Mouse (Mus musculus): ENCODE results near the gene Dcbld2.
"Not testable (repeated sequence)": the region's sequence is repeated elsewhere in the genome, so short reads cannot be mapped to it uniquely, and the experiment has no call there.

The Dcbld2 gene

GRCm38 (mm10) chr16:58450648-58451047 lies 42.4 kb downstream of the Dcbld2 start:
- no peak for DNase-seq (ENCODE audit: low read depth)

GRCm38 (mm10) chr16:58451647-58452046 lies 43.4 kb downstream of the Dcbld2 start:
- no peak for DNase-seq (ENCODE audit: low read depth)

GRCm38 (mm10) chr16:58453138-58453537 lies 44.9 kb downstream of the Dcbld2 start:
- DNase-seq (ENCODE audit: low read depth), result no peak

GRCm38 (mm10) chr16:58453820-58454219 lies 45.6 kb downstream of the Dcbld2 start:
- no peak for DNase-seq (ENCODE audit: low read depth)

DNA sequence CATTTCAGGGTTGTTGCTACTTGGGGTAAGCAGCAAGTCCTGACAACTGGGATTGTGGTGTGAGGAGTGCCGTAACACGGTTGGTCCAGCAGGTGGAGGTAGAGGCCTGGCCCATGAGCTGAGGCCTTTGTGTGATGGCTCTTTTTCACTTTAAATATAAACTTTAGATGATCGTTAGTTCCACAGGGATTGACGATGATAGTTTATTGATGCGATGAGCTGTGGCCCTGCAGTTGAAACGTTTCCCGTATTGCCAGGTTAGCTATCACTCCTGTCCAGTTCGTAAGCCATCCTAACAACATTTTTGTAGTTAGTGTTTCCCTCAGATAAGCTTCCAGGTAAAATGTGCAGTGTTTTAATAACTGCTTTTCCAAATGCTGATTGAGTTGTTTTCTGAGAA lies 46.4 kb downstream of the Dcbld2 start:
- peak; percentile 73 for DNase-seq (ENCODE audit: low read depth)

DNA sequence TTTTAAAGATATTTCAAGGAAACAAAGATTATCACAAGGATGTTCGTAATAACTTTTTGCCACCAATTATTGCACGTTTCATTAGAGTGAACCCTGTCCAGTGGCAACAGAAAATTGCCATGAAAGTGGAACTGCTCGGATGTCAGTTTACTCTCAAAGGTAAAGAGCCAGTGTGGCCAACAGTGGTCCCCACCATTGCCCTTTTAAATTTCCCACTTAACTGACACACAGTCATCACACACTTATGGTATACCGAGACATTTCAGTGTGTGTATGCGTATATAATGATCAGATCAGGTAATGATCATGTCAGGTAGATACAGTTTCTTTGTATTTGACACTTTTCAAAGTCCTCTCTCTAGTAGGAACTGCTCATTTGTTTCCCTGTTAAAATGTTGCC lies 46.9 kb downstream of the Dcbld2 start:
- DNase-seq (ENCODE audit: low read depth), result no peak

DNA sequence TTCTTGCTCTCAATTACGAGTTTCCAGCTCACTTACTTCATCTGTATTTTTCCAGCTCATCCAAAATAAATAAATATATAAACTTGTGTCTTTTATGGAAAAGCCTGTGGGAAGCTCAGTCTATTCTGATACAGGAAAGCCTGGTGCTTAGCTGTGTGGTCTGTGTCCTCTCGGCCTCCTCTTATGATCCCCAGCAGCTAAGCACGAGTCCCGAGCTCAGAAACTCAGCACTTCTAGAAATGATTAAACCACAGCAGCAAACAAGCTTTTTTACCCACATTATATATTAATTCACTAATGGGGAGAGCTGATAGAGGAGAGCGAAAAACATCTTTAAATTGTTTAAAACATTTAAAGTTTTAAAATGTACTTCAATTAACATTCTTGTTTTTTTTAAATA lies 48.2 kb downstream of the Dcbld2 start:
- DNase-seq (ENCODE audit: low read depth), result no peak

GRCm38 (mm10) chr16:58456991-58457390 lies 48.7 kb downstream of the Dcbld2 start:
- DNase-seq (ENCODE audit: low read depth), result no peak

GRCm38 (mm10) chr16:58459966-58460365 lies 51.7 kb downstream of the Dcbld2 start:
- not testable (repeated sequence) for DNase-seq (ENCODE audit: low read depth)

- no peak for DNase-seq (ENCODE audit: low read depth)
These were observed 52.1 kb downstream of the Dcbld2 start for GRCm38 (mm10) chr16:58460386-58460785.

- DNase-seq (ENCODE audit: low read depth), result peak; percentile 52
These were observed 53.7 kb downstream of the Dcbld2 start for GRCm38 (mm10) chr16:58461856-58462518.

DNA sequence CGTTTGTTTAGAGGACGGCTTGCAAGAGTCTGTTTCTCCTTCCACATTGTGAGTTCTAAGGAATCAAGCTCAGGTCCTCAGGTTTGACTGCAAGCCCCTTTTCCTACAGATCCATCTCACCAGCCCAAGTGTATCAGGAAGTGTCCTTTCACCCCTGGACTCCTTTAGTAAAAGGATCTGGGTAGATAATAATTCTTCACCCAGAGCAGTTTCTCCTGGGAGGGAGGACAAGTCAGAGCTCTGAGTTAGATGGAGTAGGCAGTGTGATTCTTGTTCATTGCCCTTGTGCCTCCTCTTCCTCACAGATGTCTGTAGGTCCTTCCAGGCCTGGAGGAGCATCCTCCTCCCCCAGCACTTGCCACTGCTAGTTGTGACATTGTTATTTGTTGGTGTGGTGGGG lies 54.3 kb downstream of the Dcbld2 start:
- DNase-seq (ENCODE audit: low read depth), result no peak

GRCm38 (mm10) chr16:58464051-58464450 lies 55.8 kb downstream of the Dcbld2 start:
- no peak for DNase-seq (ENCODE audit: low read depth)

GRCm38 (mm10) chr16:58465412-58465811 lies 57.2 kb downstream of the Dcbld2 start:
- DNase-seq (ENCODE audit: low read depth), result no peak

DNA sequence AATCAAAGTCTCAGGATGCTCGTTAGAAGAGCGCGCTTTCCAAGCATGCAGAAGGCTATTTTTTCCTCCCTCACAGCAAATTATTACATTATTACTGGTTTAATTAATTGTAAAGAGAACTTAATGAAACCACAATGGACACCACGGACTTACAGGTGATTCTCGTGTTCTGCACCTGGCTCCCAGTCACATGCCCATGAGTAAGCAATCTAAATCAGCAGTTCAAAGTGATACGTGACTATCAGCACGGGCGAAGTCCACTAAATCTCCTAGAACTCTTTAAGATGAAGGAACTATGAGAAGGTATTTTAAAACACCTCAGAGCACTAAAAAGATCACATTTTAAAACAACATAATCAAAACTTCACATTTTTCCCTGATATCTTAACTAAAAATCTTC lies 61.8 kb downstream of the Dcbld2 start:
- no peak for DNase-seq (ENCODE audit: low read depth)

GRCm38 (mm10) chr16:58470841-58471240 lies 62.6 kb downstream of the Dcbld2 start:
- DNase-seq (ENCODE audit: low read depth), result no peak

- DNase-seq (ENCODE audit: low read depth), result no peak
These were observed 66.6 kb downstream of the Dcbld2 start for GRCm38 (mm10) chr16:58474875-58475274.

DNA sequence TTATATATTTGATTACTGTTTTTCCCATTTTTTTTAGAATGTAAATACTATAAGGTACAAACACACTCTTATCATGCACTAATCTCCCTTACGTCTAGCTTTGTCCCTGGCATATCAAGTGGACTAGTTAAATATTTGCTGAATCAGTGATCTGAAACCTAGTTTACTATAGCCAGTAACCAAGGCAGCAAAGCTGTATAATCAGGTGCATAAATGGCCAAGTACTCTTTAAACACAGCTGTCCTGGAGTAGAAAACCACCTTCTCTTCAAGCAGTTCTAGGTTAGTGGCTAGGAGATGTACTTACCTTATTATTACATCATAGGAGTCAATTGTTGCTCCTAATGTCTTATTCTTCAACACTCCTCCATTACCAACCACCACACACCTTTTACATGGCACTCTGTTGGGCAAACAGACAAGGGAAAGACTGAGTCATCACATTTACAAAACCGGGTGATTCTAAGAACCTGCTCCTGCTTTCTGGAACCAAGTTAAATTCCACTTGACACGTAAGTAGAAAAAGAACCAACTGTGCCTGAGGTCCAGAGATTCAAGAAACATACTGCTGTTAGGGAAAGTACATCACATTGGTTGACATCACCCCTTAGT lies 67.4 kb downstream of the Dcbld2 start:
- no peak for DNase-seq (ENCODE audit: low read depth)

DNA sequence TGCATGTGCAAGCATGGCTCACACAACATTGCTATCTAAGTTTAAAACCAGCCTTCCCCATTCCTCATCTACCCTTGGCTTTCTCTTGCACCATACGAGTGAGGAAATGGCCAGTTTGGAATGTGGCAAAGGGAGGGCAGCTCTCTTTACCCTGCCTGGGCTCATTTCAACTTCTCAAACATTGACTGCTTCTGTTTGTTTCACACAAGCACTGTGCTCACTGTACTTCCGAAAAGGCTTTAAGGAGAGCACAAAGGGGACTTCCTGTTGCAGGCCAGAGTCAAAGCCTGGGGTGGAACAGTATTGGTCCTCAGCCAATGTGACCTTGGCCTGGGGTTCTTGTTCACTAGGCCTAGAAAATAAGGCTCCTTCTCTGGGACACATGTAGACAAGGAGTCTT lies 68.1 kb downstream of the Dcbld2 start:
- no peak for DNase-seq (ENCODE audit: low read depth)

DNA sequence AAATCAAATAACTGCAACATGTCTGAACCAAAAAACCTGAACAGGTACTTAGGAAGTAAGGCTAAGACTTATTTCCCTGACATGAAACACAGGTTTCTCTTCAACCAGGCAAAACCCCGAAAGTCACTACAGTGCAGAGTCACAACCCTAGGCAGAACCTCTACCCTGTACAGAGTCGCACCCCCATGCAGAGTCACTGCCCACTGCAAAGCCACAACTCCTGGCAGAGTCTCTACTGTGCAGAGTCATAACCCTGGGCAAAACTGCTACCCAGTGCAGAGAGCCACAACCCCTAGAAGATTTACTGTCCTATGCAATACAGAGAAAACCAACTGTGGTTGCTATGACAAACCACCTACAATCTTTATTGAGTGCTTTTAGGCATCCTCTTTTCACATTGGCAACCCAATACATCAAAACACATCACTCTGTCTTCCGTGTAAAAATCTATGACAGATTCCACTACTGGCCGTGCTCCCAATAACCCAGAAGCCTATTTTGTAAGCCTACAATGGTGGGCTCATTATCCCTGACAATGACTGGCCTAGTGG lies 71.7 kb downstream of the Dcbld2 start:
- no peak for DNase-seq (ENCODE audit: low read depth)

GRCm38 (mm10) chr16:58481219-58481905 lies 73.1 kb downstream of the Dcbld2 start:
- DNase-seq (ENCODE audit: low read depth), result no peak

GRCm38 (mm10) chr16:58481906-58482270 lies 73.6 kb downstream of the Dcbld2 start:
- DNase-seq (ENCODE audit: low read depth), result no peak

DNA sequence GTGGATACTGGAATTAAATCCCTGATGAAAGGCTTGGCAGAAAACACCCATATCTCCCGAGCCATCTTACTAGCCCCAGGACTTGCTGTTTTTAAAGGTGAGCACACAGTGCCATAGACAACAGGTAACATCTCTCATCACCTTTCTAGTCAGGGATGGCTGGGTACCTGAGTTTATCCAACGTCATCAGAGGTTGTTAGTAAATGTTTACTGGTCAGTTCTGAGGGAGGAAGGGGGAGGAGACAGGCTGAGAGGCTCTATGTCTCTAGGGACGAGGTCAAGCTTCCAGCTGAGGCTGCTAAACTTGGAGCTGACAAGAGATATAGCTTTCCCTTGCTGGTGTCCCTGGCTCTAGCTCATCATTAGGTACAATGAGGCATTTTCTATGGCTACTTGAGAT lies 74.1 kb downstream of the Dcbld2 start:
- no peak for DNase-seq (ENCODE audit: low read depth)

Data from induced T-regulatory cell, adult 2 months (primary cell).